Mouse (Mus musculus) layer of hippocampus, postnatal 14 days (tissue): ENCODE measurements around the gene Tmem217. TPM values are rescaled to one million over a fixed set of nuclear protein-coding genes. Genes with fewer than 3 reads are reported as not detected.
"Not testable (repeated sequence)": the region's sequence is repeated elsewhere in the genome, so short reads cannot be mapped to it uniquely, and the experiment has no call there.

ENCODE experiments used
- DNase-seq, 2 experiments: peaks; one replicate each; pipeline ENCODE4 v3.0.0; 2021 to 2022; ENCODE audit warnings: low spot score in 2 of 2, mixed read lengths in 1 of 2
- total RNA-seq, 2 experiments: library from RNA; stranded (reverse); gene quantifications; 2 replicates each; pipeline ENCODE4 v1.2.3; 2021

Gene Tmem217
- total RNA-seq, 2 experiments from 2014 or later, result not detected

DNA sequence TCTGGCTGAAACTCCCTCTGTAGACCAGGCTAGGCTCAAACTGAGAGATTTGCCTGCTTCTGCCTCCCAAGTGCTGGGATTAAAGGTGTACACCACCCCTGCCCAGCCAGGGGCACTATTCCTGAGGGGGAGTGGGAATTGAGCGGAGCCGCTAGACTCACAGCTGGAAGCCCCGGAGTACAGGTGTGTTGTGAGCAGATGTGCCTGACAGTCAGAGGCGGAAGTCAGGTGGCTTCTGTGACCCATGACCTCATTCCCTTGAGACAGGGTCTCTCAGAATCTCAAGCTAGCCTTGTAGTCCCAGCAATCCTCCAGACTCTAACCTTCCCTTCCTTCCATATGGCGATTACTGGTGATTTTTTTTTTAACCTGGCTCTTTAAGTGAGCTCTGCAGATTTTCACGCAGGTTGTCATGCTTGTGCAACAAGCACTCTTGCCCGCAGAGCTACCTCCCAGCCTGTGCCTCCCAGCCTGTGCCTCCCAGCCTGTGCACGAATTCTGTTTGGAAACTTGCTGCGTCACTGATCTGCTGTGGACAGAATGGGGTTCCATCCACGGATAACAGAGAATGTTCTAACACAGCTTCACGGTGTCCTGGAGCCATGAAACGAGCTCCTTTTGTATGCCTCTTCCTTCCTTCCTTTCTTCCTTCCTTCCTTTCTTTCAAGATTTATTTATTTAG is 43.1 kb downstream of the Tmem217 start:
- no peak for DNase-seq

DNA sequence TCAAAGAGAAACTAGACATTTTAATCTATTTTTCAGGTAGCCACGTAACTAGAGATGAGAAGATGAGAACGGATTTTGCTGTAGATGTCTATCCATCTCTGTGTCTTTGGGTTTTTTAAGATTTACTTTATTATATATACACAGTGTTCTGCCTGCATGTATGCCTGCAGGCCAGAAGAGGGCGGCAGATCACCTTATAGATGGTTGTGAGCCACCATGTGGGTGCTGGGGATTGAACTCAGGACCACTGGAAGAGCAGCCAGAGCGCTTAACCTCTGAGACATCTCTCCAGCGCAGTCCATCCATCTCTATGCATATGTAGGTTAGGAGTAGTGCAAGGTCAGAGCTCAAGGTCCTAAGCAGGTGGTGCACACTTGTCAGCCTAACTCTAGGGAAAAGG is 48.5 kb downstream of the Tmem217 start:
- DNase-seq, result no peak

DNA sequence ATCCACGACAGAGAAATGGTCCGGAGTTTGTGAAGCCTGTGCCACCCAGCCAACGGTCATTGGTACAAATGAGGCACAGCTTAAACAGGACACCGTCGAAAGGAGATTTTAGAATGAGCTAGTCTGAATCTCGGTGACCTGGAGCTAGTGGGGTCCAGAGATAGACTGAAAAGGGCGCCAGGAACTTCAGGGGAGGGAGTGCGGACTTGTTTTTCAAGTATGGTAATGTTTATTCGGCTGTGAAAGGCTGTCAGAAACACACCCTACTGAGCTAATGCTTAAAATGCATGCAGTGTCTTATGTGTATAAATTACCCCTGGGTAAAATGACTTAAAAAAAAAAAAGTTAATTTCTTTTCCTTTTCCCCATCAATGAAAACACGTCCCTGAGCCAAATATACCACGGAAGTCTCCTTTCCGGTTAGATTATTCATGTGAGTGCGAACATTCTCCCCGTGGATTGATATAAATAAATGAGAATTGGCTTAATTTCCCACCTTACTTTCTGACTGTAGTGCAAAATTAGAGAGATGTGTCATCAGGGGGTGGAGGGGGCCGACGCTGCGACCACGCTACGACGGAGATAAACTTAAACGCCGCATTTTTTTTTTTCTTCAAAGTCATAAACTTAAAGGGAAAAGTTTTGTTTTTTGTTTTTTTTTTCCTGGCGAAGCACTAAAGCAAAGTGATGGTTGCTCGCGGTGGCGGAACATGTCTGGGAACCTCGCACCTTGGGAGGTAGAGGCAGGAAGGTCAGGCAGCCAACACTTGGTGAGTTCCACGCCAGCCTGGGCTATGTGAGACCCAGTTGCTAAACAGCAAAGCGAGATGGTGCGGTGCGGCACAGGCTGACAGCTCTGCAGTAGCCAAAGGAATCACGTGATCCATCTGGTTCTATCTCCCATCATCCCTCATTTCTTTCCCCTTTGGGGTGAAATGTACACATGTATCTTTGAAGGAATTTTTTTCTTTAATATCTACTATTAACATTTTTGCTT is 49.2 kb downstream of the Tmem217 start:
- DNase-seq, result no peak

DNA sequence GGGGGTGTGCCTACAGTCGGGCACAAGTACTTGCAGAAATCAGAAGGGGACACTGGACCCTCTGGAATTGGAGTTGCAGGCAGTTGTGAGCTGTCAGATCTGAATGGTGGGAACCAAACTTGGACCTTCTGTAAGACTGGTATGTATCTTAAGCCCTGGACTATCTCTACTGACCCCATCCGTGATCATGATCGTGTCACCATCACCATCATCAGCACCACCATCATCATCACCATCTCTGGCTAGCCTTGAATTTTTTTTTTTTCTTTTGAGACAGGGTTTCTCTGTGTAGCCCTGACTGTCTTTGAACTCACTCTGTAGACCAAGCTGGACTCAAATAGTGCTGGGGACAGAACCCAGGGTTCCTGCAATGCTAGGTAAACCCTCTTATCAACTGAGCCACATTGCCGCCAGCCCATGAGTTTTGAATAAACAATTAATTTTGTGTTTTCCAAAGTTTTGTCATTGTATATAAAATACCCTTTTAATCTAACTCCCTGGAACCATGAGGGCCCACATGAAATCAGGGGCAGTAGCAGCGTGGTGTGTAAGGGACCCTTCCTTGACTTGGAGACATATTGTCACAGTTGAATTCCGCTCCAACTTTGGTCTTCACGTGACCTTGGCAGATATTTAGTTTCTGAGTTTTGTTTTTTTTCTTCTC is 50.0 kb downstream of the Tmem217 start:
- DNase-seq, result no peak

DNA sequence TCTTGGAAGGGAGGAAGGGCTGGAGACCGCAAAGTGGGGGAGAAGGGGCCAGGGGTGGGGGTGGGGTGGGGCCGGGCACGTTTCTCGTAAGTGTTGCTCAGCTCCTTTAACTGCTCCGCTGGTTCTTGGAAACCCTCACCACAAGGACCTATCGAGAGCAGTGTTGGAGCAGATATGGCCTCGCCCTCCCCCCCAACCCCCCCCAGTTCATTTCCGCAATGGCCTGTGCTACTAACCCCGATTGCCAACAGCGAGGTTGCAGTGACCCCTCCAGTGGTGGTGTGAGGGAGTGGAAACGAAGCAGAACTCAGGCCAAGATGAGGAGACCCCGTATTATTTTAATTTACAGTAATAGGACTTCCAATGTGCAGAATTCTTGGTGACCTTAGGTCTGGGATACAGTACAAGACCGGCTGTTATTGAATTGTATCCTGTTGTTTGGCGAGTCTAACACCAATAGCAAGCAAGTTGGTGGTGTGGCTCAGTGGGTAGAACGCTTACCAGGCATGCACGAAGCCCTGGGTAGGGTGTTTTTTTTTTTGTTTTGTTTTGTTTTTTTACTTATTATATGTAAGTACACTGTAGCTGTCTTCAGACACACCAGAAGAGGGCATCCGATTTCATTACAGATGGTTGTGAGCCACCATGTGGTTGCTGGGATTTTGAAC is 51.2 kb downstream of the Tmem217 start:
- no peak for DNase-seq

DNA sequence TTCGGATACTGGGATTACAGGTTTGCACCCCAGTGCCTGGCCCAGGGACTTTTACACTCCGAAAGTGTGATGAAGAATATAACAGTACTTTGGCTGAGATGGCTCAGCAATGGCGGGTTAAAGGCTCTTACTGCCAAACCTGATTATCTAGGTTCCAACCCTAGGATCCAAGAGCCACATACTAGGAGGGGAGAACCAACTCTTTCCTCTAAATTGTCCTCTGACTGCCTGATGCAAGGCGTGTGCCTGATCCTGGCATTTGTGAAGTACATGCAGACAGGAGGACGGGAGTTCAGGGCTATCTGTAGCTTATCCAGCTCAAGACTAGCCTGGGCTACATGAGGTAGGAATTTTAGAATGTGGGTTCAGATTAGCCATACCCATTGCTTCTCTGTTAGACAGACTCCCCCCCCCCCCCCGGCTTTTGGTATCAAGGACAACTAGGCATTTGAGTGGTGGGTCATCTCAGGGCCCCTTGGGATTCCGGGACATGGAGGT is 51.9 kb downstream of the Tmem217 start:
- no peak for DNase-seq

DNA sequence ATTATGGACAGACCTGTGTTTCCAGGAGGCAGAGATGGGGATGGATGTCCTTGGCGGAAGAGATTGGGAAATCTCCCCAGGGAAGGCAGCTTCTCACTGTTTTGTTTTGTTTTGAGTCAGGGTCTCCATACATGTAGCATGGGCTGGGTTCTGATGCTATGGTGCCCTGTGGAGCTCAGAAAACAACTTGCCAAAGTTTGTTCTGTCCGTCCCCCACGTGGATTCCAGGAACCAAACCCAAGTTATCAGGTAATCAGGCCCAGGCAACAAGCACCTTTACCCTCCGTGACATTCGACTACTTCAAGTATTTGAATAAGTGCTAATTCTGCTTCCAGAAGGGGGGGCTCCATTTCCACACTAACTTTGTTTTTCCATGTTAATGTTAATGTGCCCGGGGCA is 52.7 kb downstream of the Tmem217 start:
- DNase-seq, result no peak

DNA sequence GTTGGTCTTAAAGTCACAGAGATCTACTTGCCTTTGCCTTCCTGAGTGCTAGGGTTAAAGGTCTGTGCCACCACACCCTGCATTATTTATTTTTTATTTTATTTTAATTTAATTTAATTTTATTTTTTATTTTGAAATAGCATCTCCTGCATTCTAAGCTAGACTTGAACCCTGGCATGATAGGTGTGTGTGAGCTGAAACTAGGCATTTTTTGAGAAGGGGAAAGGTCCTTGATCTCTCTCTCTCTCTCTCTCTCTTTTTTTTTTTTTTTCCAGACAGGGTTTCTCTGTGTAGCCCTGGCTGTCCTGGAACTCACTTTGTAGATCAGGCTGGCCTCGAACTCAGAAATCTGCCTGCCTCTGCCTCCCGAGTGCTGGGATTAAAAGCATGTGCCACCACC is 53.2 kb downstream of the Tmem217 start:
- DNase-seq, result not testable (repeated sequence)

DNA sequence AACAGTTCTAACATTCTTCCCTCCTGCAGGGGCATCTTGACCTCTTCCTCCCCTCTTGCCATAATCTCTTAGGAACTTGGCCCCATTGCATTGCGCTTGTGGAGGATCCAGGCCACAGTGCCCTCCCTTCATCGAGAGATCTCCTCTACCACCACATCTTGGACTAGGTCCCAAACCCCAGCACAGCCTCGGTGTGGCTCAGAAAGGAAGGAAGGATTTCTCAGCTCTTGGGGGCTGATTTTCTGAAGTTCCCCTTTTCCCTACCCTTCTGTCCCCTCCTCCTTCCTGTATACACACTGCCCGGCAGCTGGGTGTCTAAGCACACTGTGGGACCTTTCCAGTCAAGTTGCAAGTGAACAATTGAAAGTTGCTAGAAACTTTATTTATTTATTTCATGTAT is 54.2 kb downstream of the Tmem217 start:
- no peak for DNase-seq

DNA sequence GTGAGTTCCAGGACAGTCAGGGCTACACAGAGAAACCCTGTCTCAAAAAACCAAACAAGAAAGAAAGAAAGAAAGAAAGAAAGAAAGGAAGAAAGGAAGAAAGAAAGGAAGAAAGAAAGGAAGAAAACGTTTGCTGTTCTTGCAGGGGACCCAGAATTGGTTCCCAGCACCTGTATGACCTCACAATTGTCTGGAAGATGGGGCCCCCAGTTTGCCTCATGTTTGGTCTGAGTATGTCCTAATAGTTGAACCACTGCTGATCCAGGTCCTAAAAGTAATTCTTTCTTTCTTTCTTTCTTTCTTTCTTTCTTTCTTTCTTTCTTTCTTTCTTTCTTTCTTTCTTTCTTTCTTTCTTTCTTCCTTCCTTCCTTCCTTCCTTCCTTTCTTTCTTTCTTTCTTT is 54.7 kb downstream of the Tmem217 start:
- not testable (repeated sequence) for DNase-seq

DNA sequence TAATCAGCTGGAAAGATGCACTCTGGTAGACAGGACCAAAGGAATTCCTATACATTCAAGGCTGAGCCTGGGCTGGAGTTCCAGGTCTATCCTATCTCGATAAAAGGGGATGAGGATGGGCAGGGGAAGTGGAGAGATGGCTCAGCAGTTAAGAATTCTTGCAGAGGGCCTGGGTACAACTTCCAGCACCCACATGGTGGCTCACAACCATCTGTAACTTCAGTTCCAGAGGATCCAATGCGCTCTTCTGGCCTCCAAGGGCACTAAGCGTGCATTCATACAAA is 55.2 kb downstream of the Tmem217 start:
- DNase-seq, result no peak

DNA sequence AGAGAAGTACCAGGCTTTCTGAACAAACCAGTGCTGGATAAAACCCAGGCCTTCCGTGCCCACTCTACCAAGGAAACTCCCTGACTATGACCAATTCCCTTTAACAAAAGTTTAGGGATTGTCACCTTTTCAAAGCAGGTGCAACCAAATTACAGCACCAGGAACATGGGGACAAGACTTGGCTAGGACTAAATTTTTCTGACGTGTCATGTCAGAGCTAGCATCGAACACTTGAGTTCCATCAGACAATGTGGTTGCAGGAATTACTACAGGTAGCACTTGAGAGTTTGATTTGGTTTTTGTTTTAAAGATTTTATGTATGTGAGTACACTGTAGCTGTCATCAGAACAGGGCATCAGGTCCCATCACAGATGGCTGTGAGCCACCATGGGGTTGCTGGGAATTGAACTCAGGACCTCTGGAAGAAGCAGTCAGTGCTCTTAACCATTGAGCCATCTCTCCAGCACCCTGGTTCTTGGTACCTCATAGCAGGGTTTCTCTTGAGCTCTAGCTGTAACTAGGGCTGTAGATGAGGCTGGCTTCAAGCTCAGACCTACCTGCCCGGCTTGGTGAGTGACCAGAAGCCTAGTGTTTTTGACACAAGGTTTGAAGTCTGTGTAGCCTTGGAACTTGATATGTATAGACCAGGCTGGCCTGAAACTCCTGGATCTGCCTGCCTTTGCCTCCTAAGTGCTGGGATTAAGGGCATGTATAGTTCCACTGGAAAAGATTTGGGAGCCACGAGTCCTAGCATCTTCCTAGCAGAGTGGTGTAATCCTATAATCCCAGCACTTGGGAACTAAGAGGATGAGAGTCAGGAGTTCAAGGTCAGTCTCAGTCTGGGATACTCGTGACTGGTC is 55.7 kb downstream of the Tmem217 start:
- DNase-seq, result no peak

DNA sequence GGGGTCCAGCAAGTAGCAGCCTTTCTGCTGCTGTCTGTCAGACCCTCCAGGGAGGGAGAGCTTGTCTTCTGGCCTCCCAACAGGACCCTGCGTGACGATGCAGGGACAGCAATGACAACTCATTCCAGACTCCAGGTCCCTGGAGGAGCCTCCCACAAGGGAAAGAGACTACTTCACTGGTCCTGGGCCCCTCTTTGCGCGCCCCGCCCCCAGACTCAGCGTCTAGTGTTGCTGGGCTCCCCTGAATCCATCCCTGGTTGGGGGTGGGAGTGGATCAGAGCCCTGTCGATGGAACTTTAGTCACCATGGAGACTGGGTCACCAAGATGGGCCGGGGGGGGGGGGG is 57.5 kb downstream of the Tmem217 start:
- no peak for DNase-seq

DNA sequence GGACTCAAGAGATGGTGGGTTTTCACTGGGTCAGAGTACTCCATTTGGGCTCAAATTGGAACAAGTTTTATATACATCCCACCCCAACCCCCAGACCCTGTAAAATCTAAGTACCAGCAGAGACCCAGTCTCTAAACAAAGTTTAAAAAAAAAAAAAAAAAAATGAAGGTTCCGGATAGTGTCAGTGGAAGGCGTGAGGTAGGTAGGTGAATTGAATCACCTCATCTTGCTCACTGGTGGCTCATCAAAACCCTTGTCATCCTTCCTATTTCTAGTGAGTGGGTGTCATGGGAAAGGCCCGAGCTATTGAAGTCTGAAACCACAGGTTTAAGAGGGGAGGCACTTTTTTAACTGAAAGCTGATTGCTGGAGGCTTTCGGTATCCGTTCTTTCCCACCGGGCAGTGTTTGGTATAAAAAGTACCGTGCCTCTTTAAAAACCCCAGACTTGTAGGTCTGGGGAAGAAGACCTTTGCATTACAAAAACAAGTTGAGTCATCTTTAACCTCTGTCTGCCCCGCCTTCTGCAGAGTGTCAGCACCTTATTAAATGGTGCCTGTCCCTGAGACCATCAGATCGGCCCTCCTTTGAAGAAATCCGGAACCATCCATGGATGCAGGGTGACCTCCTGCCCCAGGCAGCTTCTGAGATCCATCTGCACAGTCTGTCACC is 58.0 kb downstream of the Tmem217 start:
- no peak for DNase-seq

DNA sequence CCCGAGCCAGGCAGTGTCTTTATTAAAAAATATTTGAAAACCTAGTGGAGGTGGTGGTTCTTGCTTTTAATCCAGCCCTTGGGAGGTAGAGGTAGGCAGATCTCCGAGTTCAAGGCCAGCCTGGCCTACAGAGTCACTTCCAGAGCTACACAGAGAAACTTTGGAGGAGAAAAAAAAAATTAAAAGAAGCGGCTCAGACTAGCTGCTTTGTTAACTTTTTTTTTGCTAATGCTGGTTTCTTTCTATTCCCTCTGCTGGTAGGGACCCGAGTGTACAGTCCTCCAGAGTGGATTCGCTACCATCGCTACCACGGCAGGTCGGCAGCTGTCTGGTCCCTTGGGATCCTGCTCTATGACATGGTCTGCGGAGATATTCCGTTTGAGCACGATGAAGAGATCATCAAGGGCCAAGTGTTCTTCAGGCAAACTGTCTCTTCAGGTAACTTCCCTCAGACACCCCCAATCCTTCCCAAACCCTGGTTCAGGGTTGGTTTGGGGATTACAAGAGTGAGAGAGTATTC is 58.7 kb downstream of the Tmem217 start:
- no peak for DNase-seq

DNA sequence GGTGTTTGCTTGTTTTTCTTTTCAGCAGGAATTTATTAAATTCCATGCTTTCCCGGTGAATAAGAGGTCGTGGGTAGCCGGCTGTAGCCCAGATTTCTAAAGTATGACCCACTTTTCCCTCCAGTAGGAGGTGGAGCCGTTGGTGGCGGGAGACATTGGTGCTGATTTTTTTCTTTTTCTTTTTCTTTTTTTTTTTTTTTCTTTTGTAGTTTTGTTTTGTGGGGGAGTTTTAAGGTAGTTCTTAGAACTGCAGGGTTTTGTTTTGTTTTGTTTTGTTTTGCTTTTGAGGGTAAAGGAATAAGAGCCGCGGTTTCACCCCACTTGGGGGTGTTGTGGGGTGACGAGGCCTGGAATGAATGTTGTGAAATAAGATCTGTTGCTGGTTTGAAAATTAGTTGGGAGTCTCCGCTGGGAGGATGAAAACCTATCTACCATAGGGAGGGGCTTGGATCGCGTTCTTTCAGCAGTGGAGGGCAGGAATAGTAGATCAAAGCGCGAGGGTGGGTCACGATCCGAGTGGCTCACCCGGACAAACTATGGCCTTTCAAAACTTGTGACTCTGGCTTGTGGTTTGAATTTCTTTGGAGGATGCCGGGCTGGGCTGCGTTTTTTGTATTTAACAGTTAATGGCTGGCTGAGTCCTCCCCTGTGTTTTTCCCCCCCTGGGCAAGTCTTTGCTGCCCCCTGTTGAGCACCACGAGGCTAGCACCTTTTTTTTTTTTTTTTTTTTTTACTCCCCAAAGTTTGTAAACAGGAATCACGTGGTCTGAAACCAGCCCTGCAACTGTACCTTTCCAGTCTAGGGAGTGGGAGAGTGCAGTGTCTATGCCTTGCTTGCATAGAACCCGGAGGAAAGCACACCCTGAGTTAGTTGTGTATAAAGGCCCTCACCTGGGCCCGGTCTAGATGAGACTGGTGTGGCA is 59.7 kb downstream of the Tmem217 start:
- peak; percentile 23 to 46 for DNase-seq

DNA sequence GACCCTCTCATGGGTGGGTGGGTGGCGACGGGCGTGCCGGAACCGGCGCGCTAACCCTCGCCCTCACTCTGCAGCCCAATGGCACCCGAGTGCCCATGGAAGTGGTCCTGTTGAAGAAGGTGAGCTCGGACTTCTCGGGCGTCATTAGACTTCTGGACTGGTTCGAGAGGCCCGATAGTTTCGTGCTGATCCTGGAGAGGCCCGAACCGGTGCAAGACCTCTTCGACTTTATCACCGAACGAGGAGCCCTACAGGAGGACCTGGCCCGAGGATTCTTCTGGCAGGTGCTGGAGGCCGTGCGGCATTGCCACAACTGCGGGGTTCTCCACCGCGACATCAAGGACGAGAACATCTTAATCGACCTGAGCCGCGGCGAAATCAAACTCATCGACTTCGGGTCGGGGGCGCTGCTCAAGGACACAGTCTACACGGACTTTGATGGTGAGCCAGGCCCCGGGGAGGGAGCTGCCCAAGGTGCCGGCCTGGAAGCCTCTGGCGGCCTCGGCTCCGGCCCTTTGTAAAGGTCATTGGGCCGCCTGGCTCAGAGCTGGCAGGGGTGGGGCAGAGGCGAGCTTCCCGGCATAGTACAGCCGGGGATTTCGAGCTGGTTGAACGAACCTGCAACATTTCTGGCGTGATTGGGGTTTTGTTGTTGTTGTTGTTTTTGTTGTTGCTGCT is 60.5 kb downstream of the Tmem217 start:
- peak in 1 of 2 experiments; percentile 17 for DNase-seq
